Mouse (Mus musculus): ENCODE results near the gene Ybx2.
"Not testable (repeated sequence)": the region's sequence is repeated elsewhere in the genome, so short reads cannot be mapped to it uniquely, and the experiment has no call there.

Ybx2 gene

GRCm38 (mm10) chr11:69936714-69937347, 1.2 kb downstream of the Ybx2 start:
- DNase-seq, result peak; percentile 60 to 62

DNA sequence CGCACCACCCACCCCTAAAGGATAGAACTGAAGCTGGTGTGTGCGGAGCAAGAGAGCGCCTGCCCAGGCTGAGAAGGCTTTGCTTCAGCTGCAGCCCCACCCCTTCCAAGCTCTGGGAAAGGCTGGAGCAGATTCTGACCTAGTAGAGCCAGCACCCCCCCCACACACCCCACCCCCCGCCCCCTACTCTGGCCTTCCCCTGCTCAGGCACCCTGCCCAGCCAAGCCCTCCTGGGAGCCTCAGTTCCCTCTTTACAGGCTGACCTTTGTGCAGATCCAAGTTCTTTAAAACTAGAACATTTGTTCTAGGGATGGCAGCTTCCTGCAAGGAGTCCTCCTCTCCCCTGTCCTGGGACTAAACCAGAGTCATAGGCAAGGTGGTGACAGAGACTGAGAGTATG, 1.8 kb downstream of the Ybx2 start:
- DNase-seq, result peak; percentile 46 to 49

- DNase-seq, result no peak
Measured at GRCm38 (mm10) chr11:69937834-69938233, 2.2 kb downstream of the Ybx2 start.

GRCm38 (mm10) chr11:69938401-69938979, 2.9 kb downstream of the Ybx2 start:
- peak in 1 of 2 experiments; percentile 62 for DNase-seq

GRCm38 (mm10) chr11:69939181-69939580, 3.6 kb downstream of the Ybx2 start:
- no peak for DNase-seq

DNA sequence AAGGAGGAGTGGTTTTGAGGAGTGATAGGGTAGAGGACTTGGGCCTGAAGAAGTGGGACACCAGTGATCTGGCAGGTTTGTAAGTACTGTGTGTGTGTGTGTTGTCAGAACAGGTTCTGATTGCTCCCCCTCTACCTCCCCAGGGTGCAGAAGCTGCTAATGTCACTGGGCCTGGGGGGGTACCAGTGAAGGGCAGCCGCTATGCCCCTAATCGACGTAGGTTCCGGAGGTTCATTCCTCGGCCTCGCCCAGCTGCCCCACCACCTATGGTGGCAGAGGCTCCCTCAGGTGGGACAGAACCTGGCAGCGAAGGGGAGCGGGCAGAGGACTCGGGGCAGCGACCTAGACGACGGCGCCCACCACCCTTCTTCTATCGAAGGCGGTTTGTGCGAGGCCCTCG, 4.1 kb downstream of the Ybx2 start:
- no peak for DNase-seq

DNA sequence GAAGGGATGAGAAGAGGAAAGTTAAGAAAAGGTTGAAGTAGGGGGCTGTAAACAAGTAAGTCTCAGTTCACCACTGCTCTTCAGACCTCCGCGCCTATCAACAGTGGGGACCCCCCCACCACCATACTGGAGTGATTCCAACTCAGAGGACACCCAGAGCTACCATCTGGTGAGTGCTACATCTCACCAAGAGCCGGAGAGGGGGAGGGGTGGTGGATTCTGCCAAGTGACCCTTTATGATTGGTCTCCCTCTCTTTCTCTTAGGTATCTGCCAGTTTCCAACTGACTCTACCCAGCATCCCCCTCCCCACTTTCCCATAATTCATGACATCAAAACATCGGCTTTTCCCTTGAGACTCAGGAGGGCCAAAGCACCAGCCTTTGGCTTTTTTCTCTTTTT, 5.4 kb downstream of the Ybx2 start:
- no peak for DNase-seq

- DNase-seq, result no peak
Measured at GRCm38 (mm10) chr11:69945216-69945615, 9.6 kb downstream of the Ybx2 start.

- DNase-seq, result no peak
Measured at GRCm38 (mm10) chr11:69945997-69946891, 10.6 kb downstream of the Ybx2 start.

DNA sequence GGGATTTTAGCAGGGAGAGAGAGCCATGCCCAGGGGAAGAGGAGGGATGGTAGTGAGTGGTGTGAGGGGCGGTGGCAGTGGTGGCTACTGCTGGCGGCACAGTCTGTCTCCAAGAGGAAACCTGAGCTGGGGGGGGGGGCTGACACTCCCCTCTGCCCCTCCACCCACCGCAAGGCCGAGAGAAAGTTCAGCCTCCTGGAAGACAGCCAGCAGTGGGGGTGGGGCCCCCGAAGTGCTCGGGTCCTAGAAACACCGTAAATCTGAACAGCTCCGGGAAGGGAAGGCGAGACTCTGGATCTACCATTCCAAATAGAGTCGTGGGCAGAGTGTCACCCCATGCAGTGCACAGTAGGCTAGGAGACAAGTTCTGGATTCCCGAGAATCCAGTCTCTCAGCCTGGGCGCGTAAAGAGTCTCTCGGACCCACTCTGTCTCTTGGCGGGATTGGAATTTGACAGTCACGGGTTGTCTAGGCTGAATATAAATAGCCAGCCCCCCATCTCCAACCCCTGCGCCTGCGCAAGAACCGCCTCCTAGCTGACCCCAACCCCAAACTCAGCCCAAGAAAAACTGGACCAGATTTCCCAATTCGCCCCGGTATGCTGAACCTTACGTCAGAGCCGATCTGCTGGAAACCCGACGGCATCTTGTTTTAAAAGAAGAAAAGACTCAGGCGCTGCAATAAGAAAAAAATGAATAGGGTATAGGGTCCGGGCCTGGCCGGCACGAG, 11.9 kb downstream of the Ybx2 start:
- DNase-seq, result peak; percentile 43 to 76

DNA sequence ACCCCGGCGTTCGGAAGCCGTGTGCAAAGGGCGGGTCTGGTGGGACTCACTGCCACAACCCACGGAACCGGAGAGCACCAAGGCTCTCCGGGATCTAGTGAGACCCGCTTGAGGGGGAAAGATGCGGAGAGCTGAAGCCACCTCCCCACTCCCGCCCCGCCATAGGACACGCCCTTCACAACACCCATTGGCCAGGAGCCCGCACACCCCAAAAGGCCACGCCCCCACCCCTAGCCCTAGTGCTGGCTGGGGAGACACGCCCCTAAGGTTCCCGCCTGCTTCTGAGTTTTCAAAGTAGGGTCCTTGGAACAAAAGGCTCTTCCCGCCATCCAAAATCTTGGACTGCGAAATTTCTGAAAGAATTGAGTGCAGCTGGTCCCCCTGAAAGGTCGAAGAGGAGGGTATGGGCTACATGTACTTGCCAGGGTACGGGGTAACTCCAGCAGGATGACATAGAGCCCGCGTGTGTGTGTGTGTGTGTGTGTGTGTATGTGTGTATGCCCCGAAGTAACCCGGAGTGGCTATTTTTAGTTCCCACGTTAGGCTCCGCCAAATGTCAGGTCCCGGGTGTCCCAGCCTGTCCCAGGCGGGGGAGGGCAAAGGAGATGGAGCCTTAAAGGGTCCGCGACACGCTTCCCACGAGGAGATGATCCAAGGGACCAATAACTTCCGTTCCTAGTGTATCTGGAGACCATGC, 12.6 kb downstream of the Ybx2 start, which contains the start of gene Slc2a4:
Gene Slc2a4, minus strand, starts transcription at position 123 of the 697 bp plus-strand sequence.
- DNase-seq, result peak; percentile 93 to 95

DNA sequence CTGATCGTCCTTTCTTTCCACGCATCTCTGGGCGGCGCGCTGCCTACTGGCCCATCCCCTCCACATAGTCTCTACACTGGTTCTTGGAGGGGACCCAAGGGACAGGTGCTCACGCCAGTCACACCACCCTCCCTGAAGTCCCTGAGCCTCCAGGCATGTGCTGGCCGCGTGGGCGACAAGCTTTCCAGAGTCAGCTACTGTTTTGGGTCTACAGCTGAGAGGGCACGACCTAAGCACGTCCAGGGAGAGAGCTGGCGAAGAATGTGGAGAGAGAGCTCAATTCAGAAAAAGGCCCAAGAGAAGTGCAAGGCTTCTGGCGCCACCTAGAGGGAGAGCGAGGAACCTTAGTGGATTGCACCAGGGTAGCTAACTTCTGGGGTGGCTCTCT, 13.2 kb downstream of the Ybx2 start:
- DNase-seq, result peak; percentile 91 to 95

GRCm38 (mm10) chr11:69950807-69951459, 15.3 kb downstream of the Ybx2 start:
- DNase-seq, result peak in 1 of 2 experiments; percentile 64

- DNase-seq, result no peak
Measured at GRCm38 (mm10) chr11:69952274-69952673, 16.7 kb downstream of the Ybx2 start.

DNA sequence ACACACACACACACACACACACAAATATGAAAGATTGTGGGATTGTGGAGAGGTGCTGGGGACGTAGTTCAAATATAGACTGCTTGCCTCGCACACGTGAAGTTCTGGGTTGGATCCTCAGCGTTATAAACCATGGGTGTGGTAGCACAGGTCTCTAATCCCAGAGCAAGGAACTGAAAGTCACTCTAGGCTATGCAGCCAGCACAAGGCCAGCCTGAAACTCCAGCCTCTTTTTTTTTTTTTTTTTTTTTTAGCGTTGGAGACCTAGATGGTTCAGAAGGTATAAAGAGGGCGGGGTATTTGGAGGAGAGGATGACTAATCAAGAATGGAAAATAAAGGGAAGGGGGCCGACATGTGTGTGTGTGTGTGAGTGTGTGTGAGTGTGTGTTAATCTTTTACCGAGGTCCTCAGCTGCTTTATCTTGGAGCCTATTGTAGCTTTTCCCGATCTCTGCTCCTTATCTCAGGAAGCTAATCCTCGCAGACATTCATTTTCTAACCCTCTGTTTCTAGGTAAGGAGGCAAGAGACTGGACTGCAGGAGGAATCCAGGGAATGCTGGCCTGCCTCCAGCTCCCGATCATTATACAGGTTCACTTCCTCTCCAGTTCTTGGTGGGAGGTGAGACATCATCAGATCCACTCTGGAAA, 17.8 kb downstream of the Ybx2 start:
- no peak for DNase-seq

DNA sequence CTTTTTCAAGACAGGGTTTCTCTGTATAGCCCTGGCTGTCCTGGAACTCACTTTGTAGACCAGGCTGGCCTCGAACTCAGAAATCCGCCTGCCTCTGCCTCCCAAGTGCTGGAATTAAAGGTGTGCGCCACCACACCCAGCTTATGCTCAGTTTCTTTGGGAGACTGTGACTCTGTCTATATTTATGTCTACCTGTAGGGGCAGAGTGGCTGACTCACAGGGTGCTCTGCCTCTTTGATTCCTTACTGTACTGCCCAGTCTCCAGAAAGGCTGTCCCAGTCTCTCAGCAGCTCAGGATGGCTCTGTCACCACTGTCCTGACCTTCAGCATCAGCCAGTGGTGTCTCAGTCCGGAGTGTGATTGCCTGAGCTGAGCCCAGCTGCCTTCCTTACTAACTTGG, 20.0 kb downstream of the Ybx2 start:
- DNase-seq, result not testable (repeated sequence)

DNA sequence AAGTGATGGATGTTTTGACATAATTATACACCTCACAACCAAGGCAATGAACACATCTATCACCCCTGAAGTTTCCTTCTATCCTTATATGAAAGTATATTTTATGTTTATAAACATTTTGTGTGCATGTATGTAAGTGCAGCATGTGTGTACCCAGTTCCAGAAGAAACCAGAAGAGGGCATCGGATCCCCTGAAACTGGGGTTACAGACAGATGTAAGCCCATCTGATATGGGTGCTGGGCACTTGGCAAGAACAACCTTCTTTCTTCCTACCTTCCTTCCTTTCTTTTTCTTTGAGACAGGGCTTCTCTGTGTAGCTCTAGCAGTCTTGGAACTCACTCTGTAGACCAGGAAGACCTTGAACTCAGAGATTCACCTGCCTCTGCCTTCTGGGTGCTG, 20.6 kb downstream of the Ybx2 start:
- DNase-seq, result peak in 1 of 2 experiments; percentile 32

GRCm38 (mm10) chr11:69960616-69961015, 25.0 kb downstream of the Ybx2 start:
- DNase-seq, result no peak

DNA sequence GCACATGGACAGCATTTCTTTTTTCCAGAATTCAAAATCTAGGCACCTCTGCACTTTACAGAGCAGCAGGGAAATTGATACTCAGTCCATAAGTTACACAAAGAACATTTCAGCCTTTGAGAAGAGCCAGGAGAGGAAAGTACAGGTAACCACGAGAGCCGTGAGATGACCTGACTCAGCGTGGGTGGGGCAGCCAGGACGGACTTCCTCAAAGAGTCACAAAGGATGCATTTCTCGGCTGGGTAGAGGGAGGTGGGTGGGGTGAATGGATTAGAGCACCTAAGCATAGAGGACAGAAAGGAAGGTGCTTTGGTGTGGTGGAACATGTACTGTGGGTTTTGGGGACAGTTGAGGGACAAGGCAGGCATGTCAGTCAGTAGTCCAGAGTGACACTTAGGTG, 26.2 kb downstream of the Ybx2 start:
- no peak for DNase-seq

- DNase-seq, result no peak
Measured at GRCm38 (mm10) chr11:69964650-69965270, 29.2 kb downstream of the Ybx2 start, which contains the start of gene Cldn7. Gene Cldn7, plus strand, starts transcription at chr11:69964779.
